Comparison of ENCODE assay signal across 8 mouse cellular contexts in genomic region chr4:57915216-57915965, GRCm38 (mm10). TPM values are rescaled to one million over a fixed set of nuclear protein-coding genes. Genes with fewer than 3 reads are reported as not detected.
DNase-seq lines count a peak whose midpoint lies in the region; ATAC-seq lines count a peak whose summit lies in the region.

No protein-coding gene starts in this region.

- no peaks in the 10 kb centered on the region for H3K36me3 ChIP-seq in forebrain, embryonic 12.5 days (replicated peaks)
- H3K36me3 ChIP-seq in forebrain, embryonic 11.5 days (ENCODE audit: control insufficient read depth, insufficient read depth, low read length), result no peaks in the 10 kb centered on the region
- H3K36me3 ChIP-seq in heart, embryonic 13.5 days, result no peaks in the 10 kb centered on the region

- H3K9ac ChIP-seq in forebrain, embryonic 12.5 days, result no peak overlapping the region
- no peak overlapping the region for H3K9ac ChIP-seq in forebrain, embryonic 11.5 days (ENCODE audit: low read length)
- peak overlapping the region; percentile 50 for H3K9ac ChIP-seq in heart, embryonic 13.5 days

- 0 out of 2 replicates have a peak overlapping the region, but pooled peaks have one; percentile 21 for H3K4me2 ChIP-seq in forebrain, embryonic 12.5 days
- H3K4me2 ChIP-seq in forebrain, embryonic 11.5 days (ENCODE audit: low read depth, low read length, severe bottlenecking), result no peak overlapping the region
- peak overlapping the region; percentile 68 for H3K4me2 ChIP-seq in heart, embryonic 13.5 days

- no peak for DNase-seq in forebrain, embryonic 11.5 days (ENCODE audit: low spot score)
- DNase-seq in urinary bladder, postnatal 36 days (ENCODE audit: low spot score in 2 of 2), result peak; percentile 15 to 47
- DNase-seq in urinary bladder, adult 2 months (ENCODE audit: low spot score), result no peak
- peak; percentile 83 for DNase-seq in kidney, postnatal 14 days
- DNase-seq in lung, postnatal 10 days, result peak; percentile 49

- ATAC-seq in forebrain, embryonic 12.5 days (ENCODE audit: low FRiP score), result no peak
- no peak for ATAC-seq in forebrain, embryonic 11.5 days (replicated peaks; ENCODE audit: low FRiP score)
- no peak for ATAC-seq in heart, embryonic 13.5 days (ENCODE audit: extremely low read depth, insufficient number of reproducible peaks, low FRiP score, low TSS enrichment)
- no peak for ATAC-seq in erythroblast, adult 5-6 weeks (replicated peaks; ENCODE audit: low FRiP score, poor library complexity, severe bottlenecking)

- H3K4me1 ChIP-seq in forebrain, embryonic 12.5 days, result peaks cover 15% of the 10 kb centered on the region
- no peaks in the 10 kb centered on the region for H3K4me1 ChIP-seq in forebrain, embryonic 11.5 days (replicated peaks; ENCODE audit: control insufficient read depth, insufficient read depth, low read length)
- H3K4me1 ChIP-seq in heart, embryonic 13.5 days, result peaks cover 33% of the 10 kb centered on the region

- no peak overlapping the region for H3K4me3 ChIP-seq in forebrain, embryonic 12.5 days (replicated peaks)
- H3K4me3 ChIP-seq in forebrain, embryonic 11.5 days (ENCODE audit: low read depth, low read length), result no peak overlapping the region
- H3K4me3 ChIP-seq in heart, embryonic 13.5 days, result peak overlapping the region; percentile 40

- no peak overlapping the region for H3K27ac ChIP-seq in forebrain, embryonic 12.5 days
- H3K27ac ChIP-seq in forebrain, embryonic 11.5 days (ENCODE audit: low read depth, low read length), result no peak overlapping the region
- no peak overlapping the region for H3K27ac ChIP-seq in heart, embryonic 13.5 days (replicated peaks)

- WGBS in forebrain, embryonic 12.5 days, result 46% methylated on average over 17 of the region's 17 CpGs
- WGBS in forebrain, embryonic 11.5 days, result 45% methylated on average over 17 of the region's 17 CpGs
- WGBS in heart, embryonic 13.5 days, result 36% methylated on average over 17 of the region's 17 CpGs

- H3K9me3 ChIP-seq in forebrain, embryonic 12.5 days, result no peaks in the 10 kb centered on the region
- H3K9me3 ChIP-seq in forebrain, embryonic 11.5 days (ENCODE audit: control insufficient read depth, low read length), result no peaks in the 10 kb centered on the region
- no peaks in the 10 kb centered on the region for H3K9me3 ChIP-seq in heart, embryonic 13.5 days

- peaks cover 20% of the 10 kb centered on the region; the same call in 1 of the 2 replicates for H3K27me3 ChIP-seq in forebrain, embryonic 12.5 days
- H3K27me3 ChIP-seq in forebrain, embryonic 11.5 days (ENCODE audit: control insufficient read depth, insufficient read depth, low read length), result no peaks in the 10 kb centered on the region; the same call in 1 of the 2 replicates
- H3K27me3 ChIP-seq in heart, embryonic 13.5 days (replicated peaks), result peaks cover 10% of the 10 kb centered on the region; the same call in 1 of the 2 replicates

RNA-seq across cellular contexts. Expression of gene D630039A03Rik, which starts 0.7 kb away (rescaled TPM):
- not detected in 2 replicates for polyA plus RNA-seq in forebrain, embryonic 12.5 days (2016; fragmentation: Nextera tagmentation; extraction: Ambion mirVana)
- not detected in 2 replicates for polyA plus RNA-seq in forebrain, embryonic 11.5 days (2014; fragmentation: Nextera tagmentation; extraction: Ambion mirVana)
- 3.9 and 4.3 TPM in 2 replicates for polyA plus RNA-seq in urinary bladder, adult 2 months (2012; rRNA removed)
- 0.15 and 0.24 TPM in 2 replicates for polyA plus RNA-seq in heart, embryonic 13.5 days (2015; fragmentation: Nextera tagmentation; extraction: Ambion mirVana)
- total RNA-seq in erythroblast, adult 5-6 weeks (2015; ENCODE audit: low replicate concordance), result 0.42 TPM in 1 of 2 replicates, not detected in the other
- 0.51 TPM in 1 of 2 replicates, not detected in the other for total RNA-seq in erythroblast, adult 5-6 weeks (2017; ENCODE audit: low replicate concordance)

RNA-seq across cellular contexts. Expression of gene Txn1, which starts 40.8 kb away (rescaled TPM):
- polyA plus RNA-seq in forebrain, embryonic 12.5 days (2016; fragmentation: Nextera tagmentation; extraction: Ambion mirVana), result 379 and 381 TPM in 2 replicates
- 392 and 414 TPM in 2 replicates for polyA plus RNA-seq in forebrain, embryonic 11.5 days (2014; fragmentation: Nextera tagmentation; extraction: Ambion mirVana)
- 240 and 294 TPM in 2 replicates for polyA plus RNA-seq in urinary bladder, adult 2 months (2012; rRNA removed)
- polyA plus RNA-seq in heart, embryonic 13.5 days (2015; fragmentation: Nextera tagmentation; extraction: Ambion mirVana), result 292 and 318 TPM in 2 replicates
- 135 and 150 TPM in 2 replicates for total RNA-seq in erythroblast, adult 5-6 weeks (2015; ENCODE audit: low replicate concordance)
- 38.0 and 69.0 TPM in 2 replicates for total RNA-seq in erythroblast, adult 5-6 weeks (2017; ENCODE audit: low replicate concordance)

Comparison
In these comparisons a context has a peak if more than half of its experiments do, and no peak if none do; other contexts are left out.
1. DNase-seq: peak in urinary bladder, postnatal 36 days (2 of 2), kidney, postnatal 14 days (single experiment) and lung, postnatal 10 days (single experiment); none in forebrain, embryonic 11.5 days (single experiment) and urinary bladder, adult 2 months (single experiment).